Comparison of ENCODE assay signal across 20 mouse cellular contexts in genomic region chr11:83286566-83286965, GRCm38 (mm10). TPM values are rescaled to one million over a fixed set of nuclear protein-coding genes. Genes with fewer than 3 reads are reported as not detected.
DNase-seq lines count a peak whose midpoint lies in the region; ATAC-seq and TF ChIP-seq lines count a peak whose summit lies in the region.
"Had no signal": no experiment of that assay in that cellular context is flagged by ENCODE, and none has a peak within 500 bp of the region (broad histone marks: within the 10 kb centered on the region; RNA-seq: fewer than 3 reads in every experiment).

Gene Slfn14 (minus strand): TSS chr11:83286726.

- peak within 1 kb of the TSS; percentile 29 for H3K4me3 ChIP-seq in heart, embryonic 13.5 days
- H3K4me3 ChIP-seq in erythroblast, embryonic 14.5 days (replicated peaks) = peak within 1 kb of the TSS; percentile 82
- peak within 1 kb of the TSS; percentile 49 for H3K4me3 ChIP-seq in liver, postnatal 0 days (ENCODE audit: low read depth, low read length)
- H3K4me3 ChIP-seq: heart, embryonic 15.5 days; neural tube, embryonic 12.5 days had no signal

- no peaks in the 10 kb centered on the region for H3K36me3 ChIP-seq in heart, embryonic 13.5 days
- peaks cover 46% of the 10 kb centered on the region for H3K36me3 ChIP-seq in erythroblast, embryonic 14.5 days (ENCODE audit: control insufficient read depth)
- peaks cover 12% of the 10 kb centered on the region; the same call in 1 of the 2 replicates for H3K36me3 ChIP-seq in liver, postnatal 0 days (replicated peaks; ENCODE audit: insufficient read depth, low read length)
- H3K36me3 ChIP-seq: heart, embryonic 15.5 days; neural tube, embryonic 12.5 days had no signal

- no peak within 1 kb of the TSS; the same call in 1 of the 2 replicates for H3K27ac ChIP-seq in heart, embryonic 13.5 days (replicated peaks)
- peak within 1 kb of the TSS; percentile 90 for H3K27ac ChIP-seq in liver, postnatal 0 days (ENCODE audit: low read depth)
- H3K27ac ChIP-seq: heart, embryonic 15.5 days; hindbrain, embryonic 14.5 days; neural tube, embryonic 12.5 days had no signal

- H3K9me3 ChIP-seq in heart, embryonic 13.5 days = no peaks in the 10 kb centered on the region
- no peaks in the 10 kb centered on the region; the same call in 1 of the 2 replicates for H3K9me3 ChIP-seq in erythroblast, embryonic 14.5 days (ENCODE audit: control insufficient read depth, low read length)
- no peaks in the 10 kb centered on the region for H3K9me3 ChIP-seq in liver, postnatal 0 days (ENCODE audit: low read length)
- H3K9me3 ChIP-seq: heart, embryonic 15.5 days; neural tube, embryonic 12.5 days had no signal

- no peak for TF ChIP-seq CTCF in liver, postnatal 0 days (IDR thresholded peaks at IDR 0.05; ENCODE audit: low read depth)

- 44% methylated on average over 1 of the region's 1 CpGs for WGBS in heart, embryonic 13.5 days
- 41% methylated on average over 1 of the region's 1 CpGs for WGBS in liver, postnatal 0 days (ENCODE audit: insufficient replicate concordance)

- peaks cover 6% of the 10 kb centered on the region for H3K4me1 ChIP-seq in heart, embryonic 13.5 days
- H3K4me1 ChIP-seq in erythroblast, embryonic 14.5 days (ENCODE audit: control insufficient read depth) = peaks cover 90% of the 10 kb centered on the region
- H3K4me1 ChIP-seq in liver, postnatal 0 days (ENCODE audit: insufficient read depth) = peaks cover 9% of the 10 kb centered on the region
- H3K4me1 ChIP-seq: neural tube, embryonic 12.5 days had no signal

- TF ChIP-seq EP300 in liver, postnatal 0 days (IDR thresholded peaks at IDR 0.05; ENCODE audit: low read depth) = peak; percentile 100

- peaks cover 7% of the 10 kb centered on the region; the same call in 1 of the 2 replicates for H3K27me3 ChIP-seq in heart, embryonic 13.5 days (replicated peaks)
- H3K27me3 ChIP-seq in erythroblast, embryonic 14.5 days (ENCODE audit: control insufficient read depth) = peaks cover 26% of the 10 kb centered on the region
- H3K27me3 ChIP-seq in liver, postnatal 0 days (ENCODE audit: insufficient read depth, low read length) = no peaks in the 10 kb centered on the region
- H3K27me3 ChIP-seq: heart, embryonic 15.5 days; neural tube, embryonic 12.5 days had no signal

- H3K9ac ChIP-seq in heart, embryonic 13.5 days = no peak within 1 kb of the TSS
- peak within 1 kb of the TSS; percentile 67 for H3K9ac ChIP-seq in liver, postnatal 0 days (replicated peaks)
- H3K9ac ChIP-seq: forebrain, postnatal 0 days; heart, embryonic 15.5 days; hindbrain, embryonic 14.5 days; neural tube, embryonic 12.5 days had no signal

- H3K4me2 ChIP-seq in heart, embryonic 13.5 days = peak within 1 kb of the TSS; percentile 50
- H3K4me2 ChIP-seq in liver, postnatal 0 days (ENCODE audit: low read depth, low read length) = peak within 1 kb of the TSS; percentile 59
- H3K4me2 ChIP-seq: heart, embryonic 15.5 days; hindbrain, embryonic 14.5 days; neural tube, embryonic 12.5 days had no signal

- DNase-seq in heart, adult 18-20 months = no peak
- peak; percentile 96 for DNase-seq in MEL-GATA-1-ER (ENCODE audit: extremely low read depth, low read depth)
- peak; percentile 57 for DNase-seq in liver, postnatal 0 days
- no peak for DNase-seq in right cerebral cortex, postnatal 4 days
- DNase-seq in frontal cortex, postnatal 14 days (ENCODE audit: low spot score in 2 of 2) = no peak
- DNase-seq in right cerebral cortex, adult 18-20 months = no peak
- DNase-seq: adrenal gland, adult 8-10 months; cerebellum, adult 9-11 months; forebrain, postnatal 0 days; gastrocnemius, postnatal 14 days; kidney, postnatal 36 days; lung, adult 2 months had no signal

- ATAC-seq in heart, embryonic 13.5 days (ENCODE audit: extremely low read depth, insufficient number of reproducible peaks, low FRiP score, low TSS enrichment) = no peak
- ATAC-seq in liver, postnatal 0 days = peak; percentile 84
- ATAC-seq: forebrain, postnatal 0 days; intestine, embryonic 16.5 days had no signal

RNA-seq across cellular contexts. Expression of gene Slfn14, which starts in this region (rescaled TPM):
- polyA plus RNA-seq in heart, embryonic 13.5 days (2015; fragmentation: Nextera tagmentation; extraction: Ambion mirVana) = 0.84 and 0.88 TPM in 2 replicates
- not detected for total RNA-seq in heart, adult 18-20 months (2021)
- 1.0 and 1.1 TPM in 2 replicates for polyA plus RNA-seq in erythroblast, embryonic 14.5 days (2012)
- 14.3 and 14.8 TPM in 2 replicates for polyA plus RNA-seq in liver, postnatal 0 days (2015; fragmentation: Nextera tagmentation; extraction: Ambion mirVana)
- total RNA-seq: adrenal gland, adult 8-10 months; ES-E14; forebrain, postnatal 0 days; gastrocnemius, postnatal 14 days; left cerebral cortex, postnatal 14 days had no signal
- polyA plus RNA-seq: forebrain, postnatal 0 days; hindbrain, embryonic 14.5 days had no signal

Comparison
In these comparisons a context has a peak if more than half of its experiments do, and no peak if none do; other contexts are left out.
1. H3K4me3 ChIP-seq: peak in every context shown above with its lines; median percentile 82 in erythroblast, embryonic 14.5 days; 49 in liver, postnatal 0 days; 29 in heart, embryonic 13.5 days.
2. DNase-seq: peak in MEL-GATA-1-ER (single experiment) and liver, postnatal 0 days (single experiment); none in heart, adult 18-20 months (0 of 2), right cerebral cortex, postnatal 4 days (single experiment), frontal cortex, postnatal 14 days (0 of 2) and right cerebral cortex, adult 18-20 months (single experiment).